Mouse (Mus musculus): ENCODE data around the gene Blvra.
"Not testable (repeated sequence)": the region's sequence is repeated elsewhere in the genome, so short reads cannot be mapped to it uniquely, and the experiment has no call there.

Gene Blvra

GRCm38 (mm10) chr2:127070435-127070841 is at the start of gene Blvra:
Gene Blvra, plus strand, starts transcription at chr2:127070665.
- peak; percentile 91 for DNase-seq (ENCODE audit: low read depth, low spot score)

- DNase-seq (ENCODE audit: low read depth, low spot score) = no peak
These were observed 35.4 kb upstream of the Blvra start for GRCm38 (mm10) chr2:127035006-127035605.

GRCm38 (mm10) chr2:127037299-127037698 is 33.2 kb upstream of the Blvra start:
- no peak for DNase-seq (ENCODE audit: low read depth, low spot score)

GRCm38 (mm10) chr2:127061471-127061870 is 9.0 kb upstream of the Blvra start:
- no peak for DNase-seq (ENCODE audit: low read depth, low spot score)

GRCm38 (mm10) chr2:127068806-127069205 is 1.7 kb upstream of the Blvra start:
- DNase-seq (ENCODE audit: low read depth, low spot score) = no peak

GRCm38 (mm10) chr2:127069781-127070434 is 557 bp upstream of the Blvra start:
- no peak for DNase-seq (ENCODE audit: low read depth, low spot score)

GRCm38 (mm10) chr2:127070879-127071278 is 414 bp downstream of the Blvra start:
- no peak for DNase-seq (ENCODE audit: low read depth, low spot score)

- no peak for DNase-seq (ENCODE audit: low read depth, low spot score)
These were observed 3.7 kb downstream of the Blvra start for GRCm38 (mm10) chr2:127074116-127074515.

GRCm38 (mm10) chr2:127077611-127078010 is 7.1 kb downstream of the Blvra start:
- no peak for DNase-seq (ENCODE audit: low read depth, low spot score)

- DNase-seq (ENCODE audit: low read depth, low spot score) = not testable (repeated sequence)
These were observed 8.6 kb downstream of the Blvra start for GRCm38 (mm10) chr2:127079066-127079465.

GRCm38 (mm10) chr2:127079881-127080590 is 9.6 kb downstream of the Blvra start:
- DNase-seq (ENCODE audit: low read depth, low spot score) = no peak

- DNase-seq (ENCODE audit: low read depth, low spot score) = no peak
These were observed 10.2 kb downstream of the Blvra start for GRCm38 (mm10) chr2:127080591-127081218.

GRCm38 (mm10) chr2:127086235-127086634 is 15.8 kb downstream of the Blvra start:
- DNase-seq (ENCODE audit: low read depth, low spot score) = peak; percentile 67

GRCm38 (mm10) chr2:127090151-127090550 is 19.7 kb downstream of the Blvra start:
- DNase-seq (ENCODE audit: low read depth, low spot score) = not testable (repeated sequence)

- no peak for DNase-seq (ENCODE audit: low read depth, low spot score)
These were observed 21.5 kb downstream of the Blvra start for GRCm38 (mm10) chr2:127092000-127092399.

GRCm38 (mm10) chr2:127108986-127109385 is 38.5 kb downstream of the Blvra start:
- DNase-seq (ENCODE audit: low read depth, low spot score) = no peak

GRCm38 (mm10) chr2:127121591-127122235 is 51.2 kb downstream of the Blvra start:
- DNase-seq (ENCODE audit: low read depth, low spot score) = no peak

- DNase-seq (ENCODE audit: low read depth, low spot score) = no peak
These were observed 58.5 kb downstream of the Blvra start for GRCm38 (mm10) chr2:127128926-127129325.

GRCm38 (mm10) chr2:127131353-127131752 is 60.9 kb downstream of the Blvra start:
- peak; percentile 65 for DNase-seq (ENCODE audit: low read depth, low spot score)

- DNase-seq (ENCODE audit: low read depth, low spot score) = peak; percentile 95
These were observed 63.4 kb downstream of the Blvra start, which contains the start of gene Ncaph for GRCm38 (mm10) chr2:127133621-127134461. Gene Ncaph, minus strand, starts transcription at chr2:127133954.

- DNase-seq (ENCODE audit: low read depth, low spot score) = not testable (repeated sequence)
These were observed 64.8 kb downstream of the Blvra start for GRCm38 (mm10) chr2:127135255-127135654.

All from CD4-positive helper T cell, adult 2 months (primary cell).